Mouse (Mus musculus) MEL (cell line): ENCODE measurements around the gene Gm27029. TPM values are rescaled to one million over a fixed set of nuclear protein-coding genes. Genes with fewer than 3 reads are reported as not detected.

Source experiments
- DNase-seq: peaks from one replicate; pipeline ENCODE4 v3.0.0; 2011; ENCODE audit warnings: low read depth, low spot score
- H3K27ac ChIP-seq: 2 replicates; pipeline ENCODE4 v1.5.1; 2012; ENCODE audit warnings: low read depth, mild to moderate bottlenecking, control low read depth, low read length, moderate library complexity; ENCODE audit not compliant: control insufficient read depth
- H3K27me3 ChIP-seq, 2 experiments: fragments of 150-350 bp in 1 of 2; sonication (generic) in 1 of 2; 2 replicates each; pipeline ENCODE4 v1.6.1; 2012; ENCODE audit warnings: low read length in 2 of 2, mild to moderate bottlenecking in 2 of 2, improper control_type of control experiment in 1 of 2, moderate library complexity in 1 of 2; ENCODE audit not compliant: insufficient read depth in 2 of 2, control insufficient read depth in 1 of 2
- H3K36me3 ChIP-seq, 2 experiments: 2 replicates each; pipeline ENCODE4 v1.6.1; 2012 to 2014; ENCODE audit warnings: low read length in 2 of 2, improper control_type of control experiment in 1 of 2, inconsistent platforms in 1 of 2, mild to moderate bottlenecking in 1 of 2; ENCODE audit not compliant: insufficient read depth in 2 of 2, control insufficient read depth in 1 of 2
- H3K4me1 ChIP-seq, 2 experiments: fragments of 150-350 bp in 1 of 2; sonication (generic) in 1 of 2; 2 replicates each; pipeline ENCODE4 v1.6.1; 2012; ENCODE audit warnings: low read length in 2 of 2, improper control_type of control experiment in 1 of 2, mild to moderate bottlenecking in 1 of 2; ENCODE audit not compliant: insufficient read depth in 2 of 2, control insufficient read depth in 1 of 2
- H3K4me3 ChIP-seq, 2 experiments: fragments of 150-350 bp in 1 of 2; sonication (generic) in 1 of 2; 2 replicates each; pipeline ENCODE4 v1.5.1; 2012; ENCODE audit warnings: low read depth in 2 of 2, low read length in 2 of 2, mild to moderate bottlenecking in 2 of 2, moderate library complexity in 2 of 2, control low read depth in 1 of 2, improper control_type of control experiment in 1 of 2; ENCODE audit not compliant: control insufficient read depth in 1 of 2, insufficient read depth in 1 of 2
- H3K79me2 ChIP-seq: 2 replicates; pipeline ENCODE4 v1.6.1; 2012; ENCODE audit warnings: mild to moderate bottlenecking, low read length, moderate library complexity; ENCODE audit not compliant: control insufficient read depth, poor library complexity, insufficient read depth
- H3K9ac ChIP-seq: 2 replicates; pipeline ENCODE4 v1.6.1; 2012; ENCODE audit warnings: low read depth, mild to moderate bottlenecking, control low read depth, low read length, moderate library complexity; ENCODE audit not compliant: control insufficient read depth, poor library complexity, severe bottlenecking
- H3K9me3 ChIP-seq: fragments of 150-350 bp; sonication (generic); replicated peaks from 2 replicates; pipeline ENCODE4 v1.6.1; 2012; ENCODE audit warnings: mild to moderate bottlenecking, low read length, improper control_type of control experiment, moderate library complexity; ENCODE audit not compliant: insufficient read depth
- EP300 ChIP-seq, 2 experiments: IDR thresholded peaks; 2 replicates each; pipeline ENCODE4 v1.6.1; 2011; ENCODE audit warnings: improper control_type of control experiment in 2 of 2, low read length in 2 of 2, low read depth in 1 of 2, mild to moderate bottlenecking in 1 of 2
- ETS1 ChIP-seq: IDR thresholded peaks from 2 replicates; pipeline ENCODE4 v1.6.1; 2012; ENCODE audit warnings: low read depth, mild to moderate bottlenecking, inconsistent platforms, low read length, improper control_type of control experiment, moderate library complexity
- JUND ChIP-seq: IDR thresholded peaks from 2 replicates; pipeline ENCODE4 v1.6.1; 2011; ENCODE audit warnings: low read depth, mild to moderate bottlenecking, improper control_type of control experiment, low read length
- KAT2A ChIP-seq: conservative IDR thresholded peaks from 2 replicates; pipeline ENCODE4 v1.6.1; 2012; ENCODE audit warnings: low read depth, low read length, improper control_type of control experiment, inconsistent platforms
- MAFK ChIP-seq: IDR thresholded peaks from 2 replicates; pipeline ENCODE4 v1.6.1; 2011; ENCODE audit warnings: low read depth, mild to moderate bottlenecking, low read length, improper control_type of control experiment, borderline replicate concordance
- MAX ChIP-seq: IDR thresholded peaks from 2 replicates; pipeline ENCODE4 v1.6.1; 2011; ENCODE audit warnings: low read length, improper control_type of control experiment
- MYC ChIP-seq: IDR thresholded peaks from 2 replicates; pipeline ENCODE4 v1.6.1; 2011; ENCODE audit warnings: low read depth, mild to moderate bottlenecking, low read length, improper control_type of control experiment, moderate library complexity
- SMC3 ChIP-seq: IDR thresholded peaks from 2 replicates; pipeline ENCODE4 v1.6.1; 2011; ENCODE audit warnings: low read depth, low read length, improper control_type of control experiment
- TAL1 ChIP-seq: IDR thresholded peaks from 2 replicates; pipeline ENCODE4 v1.6.1; 2012; ENCODE audit warnings: mild to moderate bottlenecking, inconsistent platforms, low read length, moderate library complexity, mixed read lengths
- UBTF ChIP-seq: IDR thresholded peaks from 2 replicates; pipeline ENCODE4 v1.6.1; 2012; ENCODE audit warnings: low read depth, mild to moderate bottlenecking, inconsistent platforms, low read length, improper control_type of control experiment, moderate library complexity, borderline replicate concordance; ENCODE audit not compliant: insufficient read depth
- USF1 ChIP-seq: IDR thresholded peaks from 2 replicates; pipeline ENCODE4 v1.6.1; 2014; ENCODE audit warnings: low read depth, mild to moderate bottlenecking, inconsistent platforms, low read length, improper control_type of control experiment, moderate library complexity
- USF2 ChIP-seq, 2 experiments: IDR thresholded peaks; 2 replicates each; pipeline ENCODE4 v1.6.1; 2011 to 2012; ENCODE audit warnings: improper control_type of control experiment in 2 of 2, low read length in 2 of 2, borderline replicate concordance in 1 of 2, inconsistent platforms in 1 of 2, low read depth in 1 of 2, mild to moderate bottlenecking in 1 of 2; ENCODE audit not compliant: insufficient read depth in 1 of 2
- polyA plus RNA-seq, 2 experiments: library from polyadenylated mRNA; stranded (reverse) in 1 of 2; unstranded in 1 of 2; fragments of >175 nt in 1 of 2; fragments of >200 nt in 1 of 2; gene quantifications; 2 replicates each; pipeline versions ENCODE4 v1.2.1 to v1.2.4; 2012; ENCODE audit warnings: low replicate concordance in 2 of 2, low read depth in 1 of 2; ENCODE audit not compliant: insufficient read length in 2 of 2, insufficient read depth in 1 of 2, missing spikeins in 1 of 2
- total RNA-seq: library from RNA; depleted of rRNA; stranded (reverse); fragments of 300-350 nt; gene quantifications from 2 replicates; pipeline ENCODE4 v1.2.3, GENCODE M21; 2012

Gm27029 gene
- total and polyA plus RNA-seq, 3 experiments: 4.2 to 6.8 TPM; not detected in 1

GRCm38 (mm10) chr11:101364531-101364931 lies 60.1 kb downstream of the Gm27029 start (continued):
- TF ChIP-seq KAT2A: no peak
- TF ChIP-seq EP300 (IDR thresholded peaks at IDR 0.05; ENCODE audit: low read depth in 1 of 2, low read length in 2 of 2): peak; percentile 75 to 79
- no peak for TF ChIP-seq MAFK
- 0 out of 2 replicates have a peak, but pooled peaks have one; percentile 12 for TF ChIP-seq USF1
- peak; percentile 96 for TF ChIP-seq MYC

- Histone ChIP-seq H3K36me3 (peaks cover 0 to 15% of the 10 kb centered on the region in 2 experiments; a peak in 2 of 4 replicates), H3K9ac (no peak overlapping the region), H3K27ac (no peak overlapping the region), H3K4me3 (no peak overlapping the region), H3K27me3 (no peaks in the 10 kb centered on the region), H3K4me1 (peaks cover 16 to 24% of the 10 kb centered on the region in 2 experiments), H3K79me2 (no peaks in the 10 kb centered on the region), H3K9me3 (no peaks in the 10 kb centered on the region)
- no peak for DNase-seq
- TF ChIP-seq ETS1: no peak
- TF ChIP-seq MAX: 0 out of 2 replicates have a peak, but pooled peaks have one; percentile 14
- TF ChIP-seq UBTF: no peak
- peak in 1 of 2 experiments; percentile 43; a peak in 1 of 4 replicates for TF ChIP-seq USF2 (IDR thresholded peaks at IDR 0.05; ENCODE audit: borderline replicate concordance in 1 of 2, insufficient read depth in 1 of 2, low read depth in 1 of 2, low read length in 2 of 2)
- peak; percentile 82 for TF ChIP-seq USF1
Observed at GRCm38 (mm10) chr11:101360651-101361113, 63.9 kb downstream of the Gm27029 start.

GRCm38 (mm10) chr11:101359776-101360175 lies 64.8 kb downstream of the Gm27029 start:
- H3K9me3 ChIP-seq: no peaks in the 10 kb centered on the region
- no peak overlapping the region for H3K9ac ChIP-seq
- peaks cover 16 to 21% of the 10 kb centered on the region in 2 experiments for H3K4me1 ChIP-seq
- H3K27me3 ChIP-seq: 0 out of 4 replicates have a peak, but pooled peaks cover 0 to 3% of the 10 kb centered on the region in 2 experiments
- H3K27ac ChIP-seq: no peak overlapping the region
- no peaks in the 10 kb centered on the region for H3K79me2 ChIP-seq
- H3K36me3 ChIP-seq: peaks cover 0 to 15% of the 10 kb centered on the region in 2 experiments; a peak in 2 of 4 replicates
- H3K4me3 ChIP-seq: no peak overlapping the region
- DNase-seq: no peak
- TF ChIP-seq JUND: no peak
- TF ChIP-seq SMC3: no peak
- no peak for TF ChIP-seq TAL1
